Mouse (Mus musculus) liver, embryonic 16.5 days (tissue): ENCODE results near the gene Adcy9. TPM values are rescaled to one million over a fixed set of nuclear protein-coding genes. Genes with fewer than 3 reads are reported as not detected.
A peak's percentile ranks its signal among the peaks of the same experiment; 100 is the strongest.

Experiments used
- ATAC-seq: fragments of 200-750 bp; cut with Nextera tagmentation; 2 replicates; pipeline ENCODE4 v1.8.0; 2017; ENCODE audit warnings: low read depth, mild to moderate bottlenecking, moderate number of reproducible peaks, moderate library complexity
- H3K27ac ChIP-seq: fragments of 300-500 bp; sonication (generic); 2 replicates; pipeline ENCODE4 v1.5.1; 2014; ENCODE audit warnings: mild to moderate bottlenecking, low read length
- H3K27me3 ChIP-seq: fragments of 300-500 bp; sonication (generic); 2 replicates; pipeline ENCODE4 v1.6.1; 2014; ENCODE audit warnings: low read depth, low read length, mixed read lengths; ENCODE audit not compliant: control insufficient read depth, insufficient read depth
- H3K36me3 ChIP-seq: fragments of 300-500 bp; sonication (generic); 2 replicates; pipeline ENCODE4 v1.6.1; 2014; ENCODE audit warnings: mild to moderate bottlenecking; ENCODE audit not compliant: control insufficient read depth, insufficient read depth
- H3K4me1 ChIP-seq: fragments of 300-500 bp; sonication (generic); 2 replicates; pipeline ENCODE4 v1.6.1; 2014; ENCODE audit warnings: low read depth, low read length, mixed read lengths; ENCODE audit not compliant: control insufficient read depth
- H3K4me2 ChIP-seq: fragments of 300-500 bp; sonication (generic); 2 replicates; pipeline ENCODE4 v1.6.1; 2014; ENCODE audit warnings: low read depth, low read length, mixed read lengths
- H3K4me3 ChIP-seq: fragments of 300-500 bp; sonication (generic); 2 replicates; pipeline ENCODE4 v1.5.1; 2014; ENCODE audit warnings: low read depth, mild to moderate bottlenecking, low read length
- H3K9ac ChIP-seq: fragments of 300-500 bp; sonication (generic); 2 replicates; pipeline ENCODE4 v1.6.1; 2014; ENCODE audit warnings: low read depth, low read length
- H3K9me3 ChIP-seq: fragments of 300-500 bp; sonication (generic); replicated peaks from 2 replicates; pipeline ENCODE4 v1.6.1; 2016; ENCODE audit warnings: low read length; ENCODE audit not compliant: control insufficient read depth
- WGBS: fragments of 180-500 bp; shearing (Covaris S2); extraction: QIAGEN DNeasy Blood & Tissue Kit; methylation state at CpG from one replicate; pipeline ENCODE4 v1.1.7; 2014; ENCODE audit not compliant: insufficient replicate concordance; 5-methylcytosine and 5-hydroxymethylcytosine counted together
- polyA plus RNA-seq: library from polyadenylated mRNA; unstranded; fragments of >200 nt; fragmentation: Nextera tagmentation; extraction: Ambion mirVana; gene quantifications from 2 replicates; pipeline ENCODE4 v1.2.1, GENCODE M21; 2015

Adcy9 gene
- polyA plus RNA-seq, 1 experiment from 2014 or later = 0.65 TPM

- Histone ChIP-seq H3K36me3 (no peaks in the 10 kb centered on the region), H3K27me3 (no peaks in the 10 kb centered on the region), H3K4me3 (no peak overlapping the region), H3K9me3 (no peaks in the 10 kb centered on the region), H3K4me2 (no peak overlapping the region), H3K4me1 (no peaks in the 10 kb centered on the region), H3K9ac (no peak overlapping the region), H3K27ac (no peak overlapping the region)
- 36% methylated on average over 4 of the region's 4 CpGs for WGBS
- ATAC-seq = no peak
Observed at GRCm38 (mm10) chr16:4281470-4281869, 138.8 kb downstream of the Adcy9 start.

- no peaks in the 10 kb centered on the region for H3K4me1 ChIP-seq
- no peaks in the 10 kb centered on the region for H3K9me3 ChIP-seq
- H3K27ac ChIP-seq = no peak overlapping the region
- WGBS = 71% methylated on average over 9 of the region's 9 CpGs
- no peak for ATAC-seq
- no peak overlapping the region for H3K4me2 ChIP-seq
- no peaks in the 10 kb centered on the region for H3K36me3 ChIP-seq
- no peak overlapping the region for H3K4me3 ChIP-seq
- H3K27me3 ChIP-seq = no peaks in the 10 kb centered on the region
- H3K9ac ChIP-seq = no peak overlapping the region
Observed at GRCm38 (mm10) chr16:4280949-4281348, 139.3 kb downstream of the Adcy9 start.

GRCm38 (mm10) chr16:4279601-4280000 is 140.7 kb downstream of the Adcy9 start:
- H3K9ac ChIP-seq = no peak overlapping the region
- H3K4me3 ChIP-seq = no peak overlapping the region
- H3K4me1 ChIP-seq = no peaks in the 10 kb centered on the region
- no peaks in the 10 kb centered on the region for H3K9me3 ChIP-seq
- H3K27me3 ChIP-seq = no peaks in the 10 kb centered on the region
- 39% methylated on average over 3 of the region's 3 CpGs for WGBS
- H3K27ac ChIP-seq = no peak overlapping the region
- no peak for ATAC-seq
- H3K4me2 ChIP-seq = no peak overlapping the region
- no peaks in the 10 kb centered on the region for H3K36me3 ChIP-seq

GRCm38 (mm10) chr16:4276621-4277020 is 143.7 kb downstream of the Adcy9 start:
- WGBS = 61% methylated on average over 5 of the region's 5 CpGs
- ATAC-seq = no peak
- H3K27ac ChIP-seq = no peak overlapping the region

DNA sequence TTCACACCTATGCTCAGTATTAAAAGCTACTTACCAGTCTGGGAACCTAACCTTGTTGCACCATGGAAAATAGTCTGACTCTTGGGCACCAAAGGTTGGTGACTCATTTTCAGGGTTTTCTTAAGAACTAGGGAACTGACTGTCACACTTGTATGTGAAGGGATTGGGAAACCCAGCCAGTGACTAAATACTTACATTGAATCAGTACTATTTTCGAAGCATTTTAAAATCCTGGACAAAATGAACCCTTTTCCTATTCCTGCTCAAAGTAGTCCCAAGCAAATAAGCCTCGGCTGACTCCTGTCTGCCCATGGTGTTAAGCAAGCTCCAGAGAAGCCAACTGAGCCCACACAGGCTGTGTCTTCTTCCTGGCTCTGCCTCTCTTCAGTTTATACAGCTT is 144.1 kb downstream of the Adcy9 start:
- Histone ChIP-seq H3K4me3 (no peak overlapping the region), H3K27ac (no peak overlapping the region), H3K9me3 (no peaks in the 10 kb centered on the region), H3K4me1 (no peaks in the 10 kb centered on the region), H3K27me3 (no peaks in the 10 kb centered on the region), H3K4me2 (no peak overlapping the region), H3K9ac (no peak overlapping the region), H3K36me3 (no peaks in the 10 kb centered on the region)
- 62% methylated on average over 2 of the region's 2 CpGs for WGBS
- ATAC-seq = no peak

More at GRCm38 (mm10) chr16:4276621-4277020, 143.7 kb downstream of the Adcy9 start:
- no peak overlapping the region for H3K9ac ChIP-seq
- H3K36me3 ChIP-seq = no peaks in the 10 kb centered on the region
- H3K4me2 ChIP-seq = no peak overlapping the region
- H3K9me3 ChIP-seq = no peaks in the 10 kb centered on the region
- no peak overlapping the region for H3K4me3 ChIP-seq
- H3K4me1 ChIP-seq = no peaks in the 10 kb centered on the region
- H3K27me3 ChIP-seq = no peaks in the 10 kb centered on the region

DNA sequence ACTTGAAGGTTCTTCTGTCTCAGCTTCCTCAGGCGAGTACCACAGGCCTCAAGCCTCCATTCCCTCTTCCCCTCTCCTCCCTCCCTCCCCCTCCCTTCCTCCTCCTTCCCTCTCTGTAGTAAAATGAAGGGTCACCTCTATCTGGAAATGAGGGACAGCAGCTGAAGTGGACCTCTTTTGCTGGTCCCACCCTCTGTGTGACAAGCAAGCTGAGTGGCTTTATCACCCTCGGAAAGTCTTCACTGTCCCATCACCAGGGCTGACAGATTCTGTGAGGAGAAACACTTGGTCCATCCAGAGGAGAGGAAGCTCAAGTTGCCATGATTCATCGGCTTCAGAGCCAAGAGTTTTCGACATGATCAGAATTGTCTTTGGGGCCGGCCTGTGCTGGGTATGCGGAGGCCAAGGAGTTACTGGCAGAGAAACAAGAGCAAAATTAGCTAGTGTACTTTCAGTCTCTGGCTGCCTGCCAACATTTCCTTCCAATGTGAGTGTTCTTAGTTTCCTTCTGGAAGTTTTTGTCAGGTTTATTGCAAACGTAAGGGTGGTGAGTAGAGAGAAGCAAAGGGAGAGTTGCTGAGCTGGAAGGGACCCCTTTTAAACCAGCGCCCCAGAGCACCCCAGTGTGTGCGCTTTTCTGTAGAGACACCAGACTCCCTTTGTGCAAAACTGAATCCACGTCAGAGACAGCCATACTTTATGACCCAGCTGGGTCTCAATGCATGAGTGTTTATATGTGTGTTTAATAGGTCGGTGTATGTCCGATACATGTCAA is 146.4 kb downstream of the Adcy9 start:
- no peaks in the 10 kb centered on the region for H3K4me1 ChIP-seq
- H3K4me3 ChIP-seq = no peak overlapping the region
- no peak overlapping the region for H3K9ac ChIP-seq
- H3K27ac ChIP-seq = no peak overlapping the region
- H3K4me2 ChIP-seq = no peak overlapping the region
- no peaks in the 10 kb centered on the region for H3K36me3 ChIP-seq
- no peak for ATAC-seq
- WGBS = 59% methylated on average over 12 of the region's 12 CpGs
- no peaks in the 10 kb centered on the region for H3K9me3 ChIP-seq
- no peaks in the 10 kb centered on the region for H3K27me3 ChIP-seq

DNA sequence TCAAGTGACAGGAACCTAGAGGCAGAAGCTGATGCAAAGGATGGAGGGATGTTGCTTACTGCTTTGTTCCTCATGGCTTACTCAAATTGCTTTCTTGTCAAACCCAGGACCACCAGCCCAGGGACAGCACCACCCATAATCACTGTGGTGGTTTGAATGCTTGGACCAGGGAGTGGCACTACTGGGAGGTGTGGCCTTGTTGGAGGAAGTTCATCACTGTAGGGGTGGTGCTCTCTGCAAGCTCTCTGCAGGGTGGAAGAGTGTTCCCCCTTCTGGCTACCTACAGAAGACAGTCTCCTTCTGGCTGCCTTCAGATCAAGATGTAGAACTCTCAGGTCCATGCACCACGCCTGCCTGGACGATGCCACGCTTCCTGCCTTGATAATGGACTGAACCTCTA is 148.0 kb downstream of the Adcy9 start:
- no peak overlapping the region for H3K4me3 ChIP-seq
- no peak for ATAC-seq
- H3K27me3 ChIP-seq = no peaks in the 10 kb centered on the region
- WGBS = 35% methylated on average over 3 of the region's 3 CpGs
- H3K36me3 ChIP-seq = no peaks in the 10 kb centered on the region
- no peak overlapping the region for H3K27ac ChIP-seq
- H3K9me3 ChIP-seq = no peaks in the 10 kb centered on the region
- no peak overlapping the region for H3K9ac ChIP-seq
- no peak overlapping the region for H3K4me2 ChIP-seq
- H3K4me1 ChIP-seq = peaks cover 2% of the 10 kb centered on the region

DNA sequence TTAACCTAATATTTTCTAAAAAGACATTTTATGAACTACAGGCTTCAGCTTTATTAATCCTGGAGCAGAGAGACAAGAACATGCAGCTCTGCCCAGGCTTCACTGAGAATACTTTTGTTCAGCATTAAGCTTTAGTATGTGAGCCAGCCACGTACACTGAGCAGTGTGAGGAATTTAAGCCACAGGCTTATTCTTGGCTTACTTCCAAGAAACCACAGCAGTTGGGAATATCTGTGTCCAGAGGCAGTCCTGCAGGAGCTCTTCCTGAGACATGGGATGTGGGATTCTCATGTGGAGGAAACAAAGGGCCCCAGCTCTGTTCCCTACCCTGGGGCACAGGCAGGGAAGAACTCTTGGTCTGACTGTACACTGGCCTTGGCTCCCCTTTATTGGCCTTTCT is 149.4 kb downstream of the Adcy9 start:
- Histone ChIP-seq H3K27ac (no peak overlapping the region), H3K4me2 (no peak overlapping the region), H3K4me1 (peaks cover 2% of the 10 kb centered on the region), H3K36me3 (no peaks in the 10 kb centered on the region), H3K4me3 (no peak overlapping the region), H3K27me3 (no peaks in the 10 kb centered on the region; the same call in 1 of the 2 replicates), H3K9me3 (no peaks in the 10 kb centered on the region), H3K9ac (no peak overlapping the region)
- no peak for ATAC-seq
- WGBS = 41% methylated on average over 1 of the region's 1 CpGs

- Histone ChIP-seq H3K27ac (no peak overlapping the region), H3K36me3 (no peaks in the 10 kb centered on the region), H3K9ac (no peak overlapping the region; the same call in 1 of the 2 replicates), H3K9me3 (no peaks in the 10 kb centered on the region), H3K27me3 (no peaks in the 10 kb centered on the region; the same call in 1 of the 2 replicates), H3K4me3 (peak overlapping the region; percentile 50), H3K4me2 (peak overlapping the region; percentile 68), H3K4me1 (peaks cover 2% of the 10 kb centered on the region)
- peak; percentile 75 for ATAC-seq
- 9% methylated on average over 40 of the region's 40 CpGs for WGBS
Observed at GRCm38 (mm10) chr16:4267857-4268666, 152.2 kb downstream of the Adcy9 start.
